ENCODE assay signal across 28 mouse cellular contexts in genomic region chr10:21831002-21831696, GRCm38 (mm10). TPM values are rescaled to one million over a fixed set of nuclear protein-coding genes. Genes with fewer than 3 reads are reported as not detected.
DNase-seq lines count a peak whose midpoint lies in the region; ATAC-seq and TF ChIP-seq lines count a peak whose summit lies in the region.
"Had no signal": no experiment of that assay in that cellular context is flagged by ENCODE, and none has a peak within 500 bp of the region (broad histone marks: within the 10 kb centered on the region; RNA-seq: fewer than 3 reads in every experiment).

No protein-coding gene starts in this region.

- 27% methylated on average over 6 of the region's 6 CpGs for WGBS in liver, embryonic 14.5 days (ENCODE audit: insufficient replicate concordance)
- WGBS in embryonic facial prominence, embryonic 10.5 days, result 83% methylated on average over 6 of the region's 6 CpGs

- H3K36me3 ChIP-seq in liver, embryonic 14.5 days (replicated peaks; ENCODE audit: control insufficient read depth, insufficient read depth, low read depth), result no peaks in the 10 kb centered on the region
- H3K36me3 ChIP-seq in ES-Bruce4 (ENCODE audit: control insufficient read depth, insufficient read depth, low read length, poor library complexity, severe bottlenecking) (no peaks in the 10 kb centered on the region), MEL (ENCODE audit: control insufficient read depth in 1 of 2, insufficient read depth in 2 of 2, low read length in 2 of 2) (peaks cover 0 to 15% of the 10 kb centered on the region in 2 experiments; a peak in 2 of 4 replicates)
- no peaks in the 10 kb centered on the region for H3K36me3 ChIP-seq in embryonic facial prominence, embryonic 10.5 days (replicated peaks)
- H3K36me3 ChIP-seq: forebrain, embryonic 10.5 days; heart, embryonic 12.5 days; heart, embryonic 15.5 days had no signal

- no peak overlapping the region for H3K4me3 ChIP-seq in liver, embryonic 14.5 days (ENCODE audit: insufficient read depth in 1 of 2, low read depth in 2 of 2, low read length in 2 of 2)
- no peak overlapping the region for H3K4me3 ChIP-seq in ES-Bruce4 (ENCODE audit: low read depth, low read length)
- H3K4me3 ChIP-seq in MEL (ENCODE audit: control insufficient read depth in 1 of 2, insufficient read depth in 1 of 2, low read depth in 2 of 2, low read length in 2 of 2), result no peak overlapping the region
- H3K4me3 ChIP-seq in embryonic facial prominence, embryonic 10.5 days, result no peak overlapping the region
- H3K4me3 ChIP-seq: forebrain, embryonic 10.5 days; forebrain, embryonic 13.5 days; heart, embryonic 12.5 days; heart, embryonic 15.5 days had no signal

- H3K9me3 ChIP-seq in liver, embryonic 14.5 days (ENCODE audit: control insufficient read depth, low read length), result no peaks in the 10 kb centered on the region
- H3K9me3 ChIP-seq in ES-Bruce4 (replicated peaks; ENCODE audit: control insufficient read depth, insufficient read depth, low read length, poor library complexity, severe bottlenecking) (no peaks in the 10 kb centered on the region), MEL (replicated peaks; ENCODE audit: insufficient read depth, low read length) (no peaks in the 10 kb centered on the region)
- H3K9me3 ChIP-seq in embryonic facial prominence, embryonic 10.5 days, result no peaks in the 10 kb centered on the region
- H3K9me3 ChIP-seq: forebrain, embryonic 10.5 days; forebrain, embryonic 13.5 days; heart, embryonic 12.5 days; heart, embryonic 15.5 days had no signal

- DNase-seq in liver, embryonic 14.5 days (ENCODE audit: low read depth in 3 of 3, low spot score in 3 of 3), result no peak
- DNase-seq in liver, result no peak
- DNase-seq in MEL (ENCODE audit: low read depth, low spot score), result peak; percentile 33
- no peak for DNase-seq in embryonic facial prominence, embryonic 10.5 days (ENCODE audit: low spot score)
- no peak for DNase-seq in left cerebral cortex, adult 18-20 months (ENCODE audit: low spot score in 2 of 2)
- DNase-seq: adrenal gland, adult 8-10 months; adrenal gland, postnatal 25 days; cerebellum, adult 11-12 months; cerebellum, adult 8-10 months; cerebellum, postnatal 10 days; cerebellum, postnatal 36 days; embryo, embryonic 11 days; gastrocnemius, postnatal 10 days; gastrocnemius, postnatal 36 days; heart, adult 18-20 months; heart, postnatal 10 days; heart, postnatal 4 days had no signal

- no peak for ATAC-seq in liver, embryonic 14.5 days (ENCODE audit: insufficient read depth)
- ATAC-seq: activated CD4-positive, CD25-positive, alpha-beta regulatory T cell, adult 4 months; CD4-positive, CD25-positive, alpha-beta regulatory T cell, adult 4 months; forebrain, embryonic 13.5 days; forebrain, embryonic 16.5 days; hindbrain, postnatal 0 days; inflammation-experienced regulatory T-cells, adult 6 months had no signal

- no peak for TF ChIP-seq RAD21 in MEL (IDR thresholded peaks at IDR 0.05; ENCODE audit: low read depth, low read length)

- TF ChIP-seq POLR2A in ES-Bruce4 (IDR thresholded peaks at IDR 0.05; ENCODE audit: insufficient read depth, low read length), result no peak
- no peak for TF ChIP-seq POLR2A in MEL (IDR thresholded peaks at IDR 0.05; ENCODE audit: control insufficient read depth in 1 of 2, insufficient read depth in 1 of 2, low read depth in 1 of 2, low read length in 2 of 2, poor library complexity in 1 of 2)

- no peak overlapping the region for H3K9ac ChIP-seq in liver, embryonic 14.5 days (replicated peaks)
- H3K9ac ChIP-seq in ES-Bruce4 (ENCODE audit: low read depth, poor library complexity, severe bottlenecking) (peak overlapping the region; percentile 57), MEL (ENCODE audit: control insufficient read depth, low read depth, low read length, poor library complexity, severe bottlenecking) (no peak overlapping the region)
- H3K9ac ChIP-seq: forebrain, embryonic 13.5 days; heart, embryonic 12.5 days; heart, embryonic 15.5 days; hindbrain, embryonic 14.5 days had no signal

- peaks cover 0 to 11% of the 10 kb centered on the region in 2 experiments; a peak in 3 of 4 replicates for H3K4me1 ChIP-seq in liver, embryonic 14.5 days (replicated peaks; ENCODE audit: control insufficient read depth in 2 of 2, insufficient read depth in 2 of 2, low read length in 1 of 2)
- peaks cover 9% of the 10 kb centered on the region for H3K4me1 ChIP-seq in ES-Bruce4 (ENCODE audit: control insufficient read depth, insufficient read depth, low read length)
- H3K4me1 ChIP-seq in MEL (ENCODE audit: control insufficient read depth in 1 of 2, insufficient read depth in 2 of 2, low read length in 2 of 2), result peaks cover 3 to 12% of the 10 kb centered on the region in 2 experiments; a peak in 3 of 4 replicates
- peaks cover 36% of the 10 kb centered on the region for H3K4me1 ChIP-seq in embryonic facial prominence, embryonic 10.5 days
- H3K4me1 ChIP-seq: heart, embryonic 12.5 days; heart, embryonic 15.5 days had no signal

- H3K4me2 ChIP-seq in liver, embryonic 14.5 days (ENCODE audit: low read depth), result no peak overlapping the region
- H3K4me2 ChIP-seq: forebrain, embryonic 13.5 days; heart, embryonic 12.5 days; heart, embryonic 15.5 days; hindbrain, embryonic 14.5 days had no signal

- H3K27me3 ChIP-seq in liver, embryonic 14.5 days (ENCODE audit: control insufficient read depth, insufficient read depth, low read length), result no peaks in the 10 kb centered on the region
- H3K27me3 ChIP-seq in ES-Bruce4 (ENCODE audit: control insufficient read depth, insufficient read depth, low read length, poor library complexity, severe bottlenecking) (no peaks in the 10 kb centered on the region), MEL (ENCODE audit: control insufficient read depth in 1 of 2, insufficient read depth in 2 of 2, low read length in 2 of 2) (no peaks in the 10 kb centered on the region)
- H3K27me3 ChIP-seq in embryonic facial prominence, embryonic 10.5 days (replicated peaks; ENCODE audit: low read depth, poor library complexity, severe bottlenecking), result 0 out of 2 replicates have a peak, but pooled peaks cover 5% of the 10 kb centered on the region
- H3K27me3 ChIP-seq: forebrain, embryonic 13.5 days; heart, embryonic 12.5 days; heart, embryonic 15.5 days had no signal

- no peak for TF ChIP-seq CTCF in liver, embryonic 14.5 days (IDR thresholded peaks at IDR 0.05; ENCODE audit: low read depth)
- TF ChIP-seq CTCF in ES-Bruce4 (IDR thresholded peaks at IDR 0.05; ENCODE audit: low read depth, low read length) (no peak), MEL (IDR thresholded peaks at IDR 0.05 in 2 of 3, conservative IDR thresholded peaks at IDR 0.05 in 1 of 3; ENCODE audit: control insufficient read depth in 1 of 3, insufficient read depth in 1 of 3, low read depth in 2 of 3, low read length in 3 of 3, poor library complexity in 1 of 3, severe bottlenecking in 1 of 3) (no peak)

- H3K79me2 ChIP-seq in MEL (ENCODE audit: control insufficient read depth, insufficient read depth, low read length, poor library complexity), result no peaks in the 10 kb centered on the region

- H3K27ac ChIP-seq in liver, embryonic 14.5 days, result no peak overlapping the region
- H3K27ac ChIP-seq in ES-Bruce4 (ENCODE audit: insufficient read depth, low read length) (peak overlapping the region; percentile 98), MEL (ENCODE audit: control insufficient read depth, low read depth, low read length) (peak overlapping the region; percentile 1; the same call in 1 of the 2 replicates)
- H3K27ac ChIP-seq in embryonic facial prominence, embryonic 10.5 days (replicated peaks), result no peak overlapping the region
- H3K27ac ChIP-seq: forebrain, embryonic 10.5 days; forebrain, embryonic 13.5 days; heart, embryonic 15.5 days; hindbrain, embryonic 14.5 days; hindbrain, postnatal 0 days had no signal

- TF ChIP-seq EP300 in liver, embryonic 14.5 days (IDR thresholded peaks at IDR 0.05; ENCODE audit: low read depth), result 0 out of 2 replicates have a peak, but pooled peaks have one; percentile 38
- TF ChIP-seq EP300 in ES-Bruce4 (IDR thresholded peaks at IDR 0.05; ENCODE audit: insufficient read depth, low read depth, low read length), result no peak
- peak; percentile 54 to 79 for TF ChIP-seq EP300 in MEL (IDR thresholded peaks at IDR 0.05; ENCODE audit: low read depth in 1 of 2, low read length in 2 of 2)

TF ChIP-seq in MEL, 35 proteins besides CTCF, POLR2A, EP300 and RAD21 (continues in another document):
- no peak for TF ChIP-seq ELF1 (IDR thresholded peaks at IDR 0.05; ENCODE audit: low read depth, low read length)
- no peak for TF ChIP-seq USF1 (IDR thresholded peaks at IDR 0.05; ENCODE audit: low read depth, low read length)
- no peak for TF ChIP-seq POLR2AphosphoS2 (IDR thresholded peaks at IDR 0.05; ENCODE audit: low read length)
- TF ChIP-seq TAL1 (IDR thresholded peaks at IDR 0.05; ENCODE audit: low read length), result no peak
- TF ChIP-seq KAT2A (conservative IDR thresholded peaks at IDR 0.05; ENCODE audit: low read depth, low read length), result no peak
- TF ChIP-seq ZNF384 (IDR thresholded peaks at IDR 0.05; ENCODE audit: low read depth, low read length), result no peak
- TF ChIP-seq MAX (IDR thresholded peaks at IDR 0.05; ENCODE audit: low read length), result no peak
- no peak for TF ChIP-seq TBP (IDR thresholded peaks at IDR 0.05; ENCODE audit: low read depth, low read length)
- TF ChIP-seq BHLHE40 (IDR thresholded peaks at IDR 0.05; ENCODE audit: borderline replicate concordance, low read depth, low read length), result no peak
- TF ChIP-seq UBTF (IDR thresholded peaks at IDR 0.05; ENCODE audit: borderline replicate concordance, insufficient read depth, low read depth, low read length), result no peak
- no peak for TF ChIP-seq ZMIZ1 (IDR thresholded peaks at IDR 0.05; ENCODE audit: low read depth, low read length)
- no peak for TF ChIP-seq GABPA (IDR thresholded peaks at IDR 0.05; ENCODE audit: low read depth, low read length)
- TF ChIP-seq NELFE (IDR thresholded peaks at IDR 0.05; ENCODE audit: low read depth, low read length), result no peak
- peak; percentile 57; the same call in 1 of the 2 replicates for TF ChIP-seq RCOR1 (IDR thresholded peaks at IDR 0.05; ENCODE audit: low read depth, low read length)
- peak; percentile 67; the same call in 1 of the 2 replicates for TF ChIP-seq MEF2A (IDR thresholded peaks at IDR 0.05; ENCODE audit: extremely low read depth, insufficient replicate concordance, low read depth, low read length, poor library complexity, severe bottlenecking)

RNA-seq across cellular contexts. Expression of gene Sgk1, which starts 50.8 kb away (rescaled TPM):
- polyA plus RNA-seq in liver, embryonic 14.5 days (2012; rRNA removed), result 5.3 and 8.5 TPM in 2 replicates
- 9.2 and 10.3 TPM in 2 replicates for polyA plus RNA-seq in liver, embryonic 14.5 days (2014; fragmentation: Nextera tagmentation; extraction: Ambion mirVana)
- polyA plus RNA-seq in ES-Bruce4 (2011; ENCODE audit: insufficient read depth, insufficient read length, low read depth, missing spikeins) (349 and 386 TPM in 2 replicates), MEL (2012; ENCODE audit: insufficient read depth in 1 of 2, insufficient read length in 2 of 2, low read depth in 1 of 2, low replicate concordance in 2 of 2, missing spikeins in 1 of 2) (1 to 10 TPM in 1 of 2 experiments, not detected in 1; 1.6 TPM)
- 2.0 and 3.2 TPM in 2 replicates for total RNA-seq in MEL (2012; rRNA removed)
- polyA plus RNA-seq in embryonic facial prominence, embryonic 10.5 days (2016; fragmentation: Nextera tagmentation; extraction: Ambion mirVana), result 18.7 and 23.3 TPM in 2 replicates
- total RNA-seq in left cerebral cortex, adult 18-20 months (2021), result 100 to 1,000 TPM in 1 of 2 experiments, 10 to 100 TPM in 1; 77.2 to 101 TPM

Comparison
In these comparisons a context has a peak if more than half of its experiments do, and no peak if none do; other contexts are left out.
1. H3K27ac ChIP-seq: peak in ES-Bruce4 (single experiment) and MEL (single experiment); none in liver, embryonic 14.5 days (single experiment) and embryonic facial prominence, embryonic 10.5 days (single experiment).
2. RNA of gene Sgk1, which starts 50.8 kb away (polyA plus RNA-seq): 349 to 386 TPM in ES-Bruce4; 18.7 to 23.3 TPM in embryonic facial prominence, embryonic 10.5 days, 5.3 to 10.3 TPM in liver, embryonic 14.5 days and 1.6 TPM in MEL; every median in the first group is over 10 times any median in the second.